Mouse (Mus musculus) lung, postnatal 0 days (tissue): Measurements from ENCODE around the gene Trim60.

Experiments used
- CTCF ChIP-seq: IDR thresholded peaks from 2 replicates; pipeline ENCODE4 v1.5.1; 2016; ENCODE audit warnings: antibody characterized with exemption, mild to moderate bottlenecking
- EP300 ChIP-seq: IDR thresholded peaks from 2 replicates; pipeline ENCODE4 v1.6.1; 2016; ENCODE audit warnings: antibody characterized with exemption, mild to moderate bottlenecking, control low read depth

GRCm38 (mm10) chr8:65034136-65034535 is 15.8 kb upstream of the Trim60 start:
- TF ChIP-seq CTCF, result no peak
- TF ChIP-seq EP300, result no peak
